Mouse (Mus musculus): ENCODE data around the gene Fam126a. TPM values are rescaled to one million over a fixed set of nuclear protein-coding genes. Genes with fewer than 3 reads are reported as not detected.

The Fam126a gene
- total RNA-seq (2021), result 1 to 10 TPM; 4.7 to 9.0 TPM
- long read RNA-seq, experiment 1, full-length matches to known transcripts, result 3 of 22 reads
- long read RNA-seq, experiment 1, partial matches to known transcripts, result 0 of 22 reads
- long read RNA-seq, experiment 1, other reads (novel, unspliced or antisense), result 19 of 22 reads
- long read RNA-seq, experiment 2, full-length matches to known transcripts, result 1 of 13 reads
- long read RNA-seq, experiment 2, partial matches to known transcripts, result 0 of 13 reads
- long read RNA-seq, experiment 2, other reads (novel, unspliced or antisense), result 12 of 13 reads

GRCm38 (mm10) chr5:24030579-24030969 lies at the start of gene Fam126a:
Gene Fam126a, minus strand, starts transcription at chr5:24030690.
- DNase-seq, result peak; percentile 97
- Histone ChIP-seq H3K4me3 (peak within 1 kb of the TSS; percentile 98), H3K27ac (peak within 1 kb of the TSS; percentile 92)
- no peak for TF ChIP-seq CTCF (IDR thresholded peaks at IDR 0.05)
- intact Hi-C loops (cut with DNase I), result loop anchor here (10.0 kb wide), 1 partner anchor 176 kb away; no protein-coding TSS in a partner anchor

GRCm38 (mm10) chr5:24078420-24079179 lies 48.1 kb upstream of the Fam126a start:
- H3K4me3 ChIP-seq, result no peak overlapping the region
- peak; percentile 13; the same call in 1 of the 2 replicates for TF ChIP-seq CTCF (IDR thresholded peaks at IDR 0.05)
- no peak overlapping the region for H3K27ac ChIP-seq
- intact Hi-C loops (cut with DNase I), result no loop called here
- no peak for DNase-seq

GRCm38 (mm10) chr5:24077739-24078306 lies 47.3 kb upstream of the Fam126a start:
- intact Hi-C loops (cut with DNase I), result loop anchor here (2.0 kb wide), 2 partner anchors 187 to 227 kb away; no protein-coding TSS in a partner anchor
- no peak for DNase-seq
- Histone ChIP-seq H3K27ac (peak overlapping the region; percentile 78; the same call in 1 of the 2 replicates), H3K4me3 (peak overlapping the region; percentile 70)
- no peak for TF ChIP-seq CTCF (IDR thresholded peaks at IDR 0.05)

- peak; percentile 84 for TF ChIP-seq CTCF (IDR thresholded peaks at IDR 0.05)
- peak overlapping the region; percentile 78 for H3K27ac ChIP-seq
- intact Hi-C loops (cut with DNase I), result loop anchor here (2.0 kb wide), 2 partner anchors 186 to 226 kb away; no protein-coding TSS in a partner anchor
Observed at GRCm38 (mm10) chr5:24076986-24077718, 46.7 kb upstream of the Fam126a start.

GRCm38 (mm10) chr5:24072031-24072430 lies 41.5 kb upstream of the Fam126a start:
- no peak overlapping the region for H3K27ac ChIP-seq
- no peak for TF ChIP-seq CTCF (IDR thresholded peaks at IDR 0.05)
- no peak overlapping the region for H3K4me3 ChIP-seq
- DNase-seq, result no peak
- intact Hi-C loops (cut with DNase I), result no loop called here

More at GRCm38 (mm10) chr5:24076986-24077718, 46.7 kb upstream of the Fam126a start:
- H3K4me3 ChIP-seq, result peak overlapping the region; percentile 70
- peak; percentile 76 for DNase-seq

GRCm38 (mm10) chr5:24068955-24069354 lies 38.5 kb upstream of the Fam126a start:
- no peak for DNase-seq
- H3K4me3 ChIP-seq, result no peak overlapping the region
- no peak for TF ChIP-seq CTCF (IDR thresholded peaks at IDR 0.05)
- no peak overlapping the region for H3K27ac ChIP-seq
- intact Hi-C loops (cut with DNase I), result no loop called here

- intact Hi-C loops (cut with DNase I), result no loop called here
- Histone ChIP-seq H3K4me3 (no peak overlapping the region), H3K27ac (no peak overlapping the region)
- no peak for DNase-seq
- TF ChIP-seq CTCF (IDR thresholded peaks at IDR 0.05), result no peak
Observed at GRCm38 (mm10) chr5:24063545-24063944, 33.1 kb upstream of the Fam126a start.

- TF ChIP-seq CTCF (IDR thresholded peaks at IDR 0.05), result no peak
- H3K4me3 ChIP-seq, result no peak overlapping the region
- DNase-seq, result no peak
- intact Hi-C loops (cut with DNase I), result no loop called here
- H3K27ac ChIP-seq, result no peak overlapping the region
Observed at GRCm38 (mm10) chr5:24063034-24063433, 32.5 kb upstream of the Fam126a start.

GRCm38 (mm10) chr5:24060949-24061348 lies 30.5 kb upstream of the Fam126a start:
- no peak for TF ChIP-seq CTCF (IDR thresholded peaks at IDR 0.05)
- no peak for DNase-seq
- intact Hi-C loops (cut with DNase I), result no loop called here

GRCm38 (mm10) chr5:24057592-24057991 lies 27.1 kb upstream of the Fam126a start:
- H3K4me3 ChIP-seq, result no peak overlapping the region
- no peak overlapping the region for H3K27ac ChIP-seq
- TF ChIP-seq CTCF (IDR thresholded peaks at IDR 0.05), result peak; percentile 28; the same call in 1 of the 2 replicates
- no peak for DNase-seq
- intact Hi-C loops (cut with DNase I), result no loop called here

More at GRCm38 (mm10) chr5:24060949-24061348, 30.5 kb upstream of the Fam126a start:
- no peak overlapping the region for H3K4me3 ChIP-seq
- no peak overlapping the region for H3K27ac ChIP-seq

- intact Hi-C loops (cut with DNase I), result no loop called here
Observed at GRCm38 (mm10) chr5:24056865-24057264, 26.4 kb upstream of the Fam126a start.

GRCm38 (mm10) chr5:24054382-24054781 lies 23.9 kb upstream of the Fam126a start:
- no peak for DNase-seq
- Histone ChIP-seq H3K4me3 (no peak overlapping the region), H3K27ac (no peak overlapping the region)
- intact Hi-C loops (cut with DNase I), result no loop called here
- TF ChIP-seq CTCF (IDR thresholded peaks at IDR 0.05), result peak; percentile 37

More at GRCm38 (mm10) chr5:24056865-24057264, 26.4 kb upstream of the Fam126a start:
- H3K4me3 ChIP-seq, result no peak overlapping the region
- no peak for DNase-seq
- no peak overlapping the region for H3K27ac ChIP-seq
- no peak for TF ChIP-seq CTCF (IDR thresholded peaks at IDR 0.05)
